Mouse (Mus musculus): ENCODE results near the gene Cyp4a31. TPM values are rescaled to one million over a fixed set of nuclear protein-coding genes. Genes with fewer than 3 reads are reported as not detected.
"Not testable (repeated sequence)": the region's sequence is repeated elsewhere in the genome, so short reads cannot be mapped to it uniquely, and the experiment has no call there.

Cyp4a31 gene
- polyA plus RNA-seq (2015; fragmentation: Nextera tagmentation; extraction: Ambion mirVana), result not detected in 2 replicates

DNA sequence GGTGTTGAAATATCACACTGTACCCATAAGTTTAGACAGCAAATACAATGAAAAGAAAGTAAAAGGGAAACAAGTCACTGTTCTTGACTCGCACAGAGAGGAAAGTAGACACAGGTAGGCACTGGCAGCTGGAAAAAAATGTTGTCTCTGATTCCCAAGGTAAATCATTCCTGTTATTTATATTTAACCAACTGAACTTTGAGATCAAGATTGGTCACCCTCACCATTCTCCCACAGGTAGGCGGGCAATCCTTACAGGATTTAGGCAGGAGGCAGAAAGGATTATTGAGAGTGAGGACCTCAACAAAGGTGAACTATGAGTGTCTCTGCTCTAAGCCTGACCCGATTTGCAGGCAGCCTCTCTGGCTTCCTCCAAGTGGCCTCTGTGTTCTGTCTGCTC, at the start of gene Cyp4a31:
TSS of gene Cyp4a31 (plus strand) at position 249 of the 400 bp plus-strand sequence.
- no peak for ATAC-seq (ENCODE audit: extremely low read depth, insufficient number of reproducible peaks, low FRiP score, low TSS enrichment)
- Histone ChIP-seq H3K27me3 (replicated peaks) (no peaks in the 10 kb centered on the region), H3K27ac (replicated peaks) (no peak within 1 kb of the TSS), H3K9me3 (no peaks in the 10 kb centered on the region), H3K9ac (no peak within 1 kb of the TSS), H3K4me2 (no peak within 1 kb of the TSS), H3K4me1 (no peaks in the 10 kb centered on the region), H3K4me3 (no peak within 1 kb of the TSS), H3K36me3 (no peaks in the 10 kb centered on the region)
- WGBS, result 63% methylated on average over 3 of the region's 3 CpGs

DNA sequence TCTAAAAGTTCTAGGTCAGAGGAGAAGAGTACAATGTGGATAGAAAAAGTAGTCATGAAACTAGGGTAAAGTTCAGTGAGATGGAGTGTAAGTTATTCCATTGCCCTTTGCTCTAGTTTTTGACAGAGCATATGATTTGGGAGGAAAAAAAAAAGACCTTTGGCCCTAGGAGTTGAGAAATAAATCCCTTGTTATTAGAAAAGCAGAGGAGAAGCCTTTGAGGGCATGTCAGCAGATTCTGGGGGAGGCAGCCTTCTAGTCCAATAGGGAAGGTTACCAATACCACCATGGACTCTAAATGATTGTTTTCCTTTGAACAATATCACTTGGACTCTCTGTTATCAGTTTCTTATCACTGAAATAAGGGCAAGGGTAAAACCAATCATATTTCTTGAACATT, 49.5 kb upstream of the Cyp4a31 start:
- not testable (repeated sequence) for H3K36me3 ChIP-seq; H3K9me3 ChIP-seq; H3K4me2 ChIP-seq; H3K4me3 ChIP-seq; H3K27me3 ChIP-seq (replicated peaks); H3K4me1 ChIP-seq; H3K9ac ChIP-seq; H3K27ac ChIP-seq (replicated peaks); ATAC-seq (ENCODE audit: extremely low read depth, insufficient number of reproducible peaks, low FRiP score, low TSS enrichment)

GRCm38 (mm10) chr4:115518000-115518399, 45.4 kb upstream of the Cyp4a31 start, which contains the start of gene Cyp4a10:
TSS of gene Cyp4a10 (plus strand) at chr4:115518264.
- not testable (repeated sequence) for H3K4me2 ChIP-seq; H3K9me3 ChIP-seq; H3K4me1 ChIP-seq; H3K9ac ChIP-seq; H3K4me3 ChIP-seq; ATAC-seq (ENCODE audit: extremely low read depth, insufficient number of reproducible peaks, low FRiP score, low TSS enrichment); H3K27ac ChIP-seq (replicated peaks); H3K36me3 ChIP-seq; H3K27me3 ChIP-seq (replicated peaks)
- 68% methylated on average over 5 of the region's 5 CpGs for WGBS

- Histone ChIP-seq H3K9me3 (no peaks in the 10 kb centered on the region), H3K36me3 (no peaks in the 10 kb centered on the region), H3K4me3 (no peak overlapping the region), H3K4me2 (no peak overlapping the region), H3K9ac (no peak overlapping the region), H3K4me1 (no peaks in the 10 kb centered on the region), H3K27ac (replicated peaks) (no peak overlapping the region), H3K27me3 (replicated peaks) (no peaks in the 10 kb centered on the region)
- 43% methylated on average over 4 of the region's 4 CpGs for WGBS
- ATAC-seq (ENCODE audit: extremely low read depth, insufficient number of reproducible peaks, low FRiP score, low TSS enrichment), result no peak
These were observed 44.0 kb upstream of the Cyp4a31 start for GRCm38 (mm10) chr4:115519444-115519843.

- Histone ChIP-seq H3K4me2 (no peak overlapping the region), H3K9ac (no peak overlapping the region), H3K4me1 (no peaks in the 10 kb centered on the region), H3K36me3 (no peaks in the 10 kb centered on the region), H3K27ac (replicated peaks) (no peak overlapping the region), H3K9me3 (no peaks in the 10 kb centered on the region), H3K4me3 (no peak overlapping the region), H3K27me3 (replicated peaks) (no peaks in the 10 kb centered on the region)
- 79% methylated on average over 2 of the region's 2 CpGs for WGBS
- no peak for ATAC-seq (ENCODE audit: extremely low read depth, insufficient number of reproducible peaks, low FRiP score, low TSS enrichment)
These were observed 41.7 kb upstream of the Cyp4a31 start for GRCm38 (mm10) chr4:115521766-115522165.

GRCm38 (mm10) chr4:115545101-115545500, 18.3 kb upstream of the Cyp4a31 start:
- H3K4me2 ChIP-seq, result no peak overlapping the region
- H3K9ac ChIP-seq, result no peak overlapping the region
- ATAC-seq (ENCODE audit: extremely low read depth, insufficient number of reproducible peaks, low FRiP score, low TSS enrichment), result no peak
- WGBS, result 26% methylated on average over 1 of the region's 1 CpGs
- no peaks in the 10 kb centered on the region for H3K36me3 ChIP-seq
- H3K9me3 ChIP-seq, result peaks cover 3% of the 10 kb centered on the region; the same call in 1 of the 2 replicates
- no peak overlapping the region for H3K27ac ChIP-seq (replicated peaks)
- H3K27me3 ChIP-seq (replicated peaks), result no peaks in the 10 kb centered on the region
- no peaks in the 10 kb centered on the region for H3K4me1 ChIP-seq
- H3K4me3 ChIP-seq, result no peak overlapping the region

- Histone ChIP-seq H3K36me3 (no peaks in the 10 kb centered on the region), H3K9me3 (peaks cover 3% of the 10 kb centered on the region; the same call in 1 of the 2 replicates), H3K4me1 (no peaks in the 10 kb centered on the region), H3K4me2 (no peak overlapping the region), H3K27me3 (replicated peaks) (no peaks in the 10 kb centered on the region), H3K9ac (no peak overlapping the region), H3K27ac (replicated peaks) (peak overlapping the region; percentile 48; the same call in 1 of the 2 replicates), H3K4me3 (no peak overlapping the region)
- WGBS, result 36% methylated on average over 2 of the region's 2 CpGs
- no peak for ATAC-seq (ENCODE audit: extremely low read depth, insufficient number of reproducible peaks, low FRiP score, low TSS enrichment)
These were observed 17.2 kb upstream of the Cyp4a31 start for GRCm38 (mm10) chr4:115546141-115546828.

- no peak for ATAC-seq (ENCODE audit: extremely low read depth, insufficient number of reproducible peaks, low FRiP score, low TSS enrichment)
- WGBS, result 69% methylated on average over 3 of the region's 3 CpGs
- no peaks in the 10 kb centered on the region for H3K27me3 ChIP-seq (replicated peaks)
- H3K9ac ChIP-seq, result no peak overlapping the region
- H3K36me3 ChIP-seq, result no peaks in the 10 kb centered on the region
- H3K9me3 ChIP-seq, result peaks cover under 1% of the 10 kb centered on the region; the same call in 1 of the 2 replicates
- H3K4me3 ChIP-seq, result no peak overlapping the region
- H3K4me2 ChIP-seq, result no peak overlapping the region
- H3K4me1 ChIP-seq, result no peaks in the 10 kb centered on the region
- no peak overlapping the region for H3K27ac ChIP-seq (replicated peaks)
These were observed 10.7 kb upstream of the Cyp4a31 start for GRCm38 (mm10) chr4:115552726-115553125.

DNA sequence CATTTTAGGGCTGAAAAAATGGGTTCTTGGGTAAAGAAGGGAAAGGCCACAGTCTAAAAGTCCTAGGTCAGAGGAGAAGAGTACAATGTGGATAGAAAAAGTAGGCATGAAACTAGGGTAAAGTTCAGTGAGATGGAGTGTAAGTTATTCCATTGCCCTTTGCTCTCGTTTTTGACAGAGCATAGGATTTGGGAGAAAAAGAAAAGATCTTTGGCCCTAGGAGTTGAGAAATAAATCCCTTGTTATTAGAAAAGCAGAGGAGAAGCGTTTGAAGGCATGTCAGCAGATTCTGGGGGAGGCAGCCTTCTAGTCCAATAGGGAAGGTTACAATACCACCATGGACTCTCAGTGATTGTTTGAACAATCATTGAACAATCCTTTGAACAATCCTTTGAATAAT, 7.9 kb upstream of the Cyp4a31 start:
- Histone ChIP-seq H3K9me3 (no peaks in the 10 kb centered on the region), H3K4me1 (no peaks in the 10 kb centered on the region), H3K27ac (replicated peaks) (no peak overlapping the region), H3K27me3 (replicated peaks) (no peaks in the 10 kb centered on the region), H3K4me2 (no peak overlapping the region), H3K36me3 (no peaks in the 10 kb centered on the region), H3K9ac (no peak overlapping the region), H3K4me3 (no peak overlapping the region)
- WGBS, result 52% methylated on average over 2 of the region's 2 CpGs
- no peak for ATAC-seq (ENCODE audit: extremely low read depth, insufficient number of reproducible peaks, low FRiP score, low TSS enrichment)

DNA sequence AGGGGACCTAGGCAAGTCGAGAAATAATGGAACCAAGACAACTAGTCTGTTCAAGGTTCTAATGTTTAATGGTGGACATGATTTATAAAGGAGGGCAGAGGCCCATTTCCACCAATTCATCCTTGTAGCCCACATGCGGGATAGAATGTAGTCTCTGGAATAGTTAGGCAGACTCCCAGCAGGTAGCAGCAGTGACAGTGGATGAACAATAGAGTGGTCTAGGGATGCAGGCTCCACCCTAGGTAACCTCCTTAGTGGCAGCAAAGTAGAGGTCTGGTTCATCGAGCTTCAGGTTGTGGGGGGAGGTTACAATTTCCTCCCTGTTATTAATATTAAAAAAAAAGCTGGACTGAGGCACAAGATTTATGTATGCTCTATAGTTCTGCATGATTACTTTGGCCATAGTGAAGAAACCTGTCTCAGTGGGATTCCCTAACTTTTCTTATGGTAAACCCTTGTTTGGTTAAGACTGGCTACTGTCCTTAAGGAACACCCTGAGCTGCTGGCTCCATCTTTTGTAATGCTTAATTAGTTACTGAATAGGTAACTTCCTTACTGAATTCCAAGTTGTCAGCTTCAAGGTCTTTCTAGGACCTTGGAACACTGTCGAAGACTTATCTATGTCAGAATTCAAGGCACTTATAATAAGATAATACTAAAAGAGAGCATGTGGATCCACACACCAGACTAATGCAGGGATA, 5.4 kb upstream of the Cyp4a31 start:
- ATAC-seq (ENCODE audit: extremely low read depth, insufficient number of reproducible peaks, low FRiP score, low TSS enrichment), result no peak
- H3K9me3 ChIP-seq, result no peaks in the 10 kb centered on the region
- H3K9ac ChIP-seq, result no peak overlapping the region
- no peaks in the 10 kb centered on the region for H3K4me1 ChIP-seq
- no peaks in the 10 kb centered on the region for H3K36me3 ChIP-seq
- H3K4me2 ChIP-seq, result no peak overlapping the region
- no peak overlapping the region for H3K27ac ChIP-seq (replicated peaks)
- H3K4me3 ChIP-seq, result no peak overlapping the region
- WGBS, result 63% methylated on average over 4 of the region's 4 CpGs
- no peaks in the 10 kb centered on the region for H3K27me3 ChIP-seq (replicated peaks)

DNA sequence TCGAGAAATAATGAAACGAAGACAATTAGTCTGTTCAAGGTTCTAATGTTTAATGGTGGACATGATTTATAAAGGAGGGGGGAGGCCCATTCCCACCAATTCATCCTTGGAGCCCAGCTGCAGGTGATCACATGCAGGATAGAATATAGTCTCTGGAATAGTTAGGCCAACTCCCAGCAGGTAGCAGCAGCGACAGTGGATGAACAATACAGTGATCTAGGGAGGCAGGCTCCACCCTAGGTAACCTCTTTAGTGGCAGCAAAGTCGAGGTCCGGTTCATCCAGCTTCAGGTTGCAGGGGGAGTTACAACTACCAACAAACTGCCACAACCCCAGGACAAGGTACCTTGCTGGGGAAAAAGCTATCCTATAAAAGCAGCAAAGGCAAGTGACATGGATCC, 2.2 kb upstream of the Cyp4a31 start:
- not testable (repeated sequence) for H3K4me2 ChIP-seq; H3K9me3 ChIP-seq; H3K36me3 ChIP-seq; ATAC-seq (ENCODE audit: extremely low read depth, insufficient number of reproducible peaks, low FRiP score, low TSS enrichment); H3K4me1 ChIP-seq; H3K27me3 ChIP-seq (replicated peaks); H3K4me3 ChIP-seq; H3K27ac ChIP-seq (replicated peaks); H3K9ac ChIP-seq
- WGBS, result 66% methylated on average over 5 of the region's 5 CpGs
